Mouse (Mus musculus): ENCODE measurements around the gene Ntn1. TPM values are rescaled to one million over a fixed set of nuclear protein-coding genes. Genes with fewer than 3 reads are reported as not detected.
A peak's percentile ranks its signal among the peaks of the same experiment; 100 is the strongest.

The Ntn1 gene
- total RNA-seq, 2 experiments from 2014 or later = 72.7 to 76.0 TPM

DNA sequence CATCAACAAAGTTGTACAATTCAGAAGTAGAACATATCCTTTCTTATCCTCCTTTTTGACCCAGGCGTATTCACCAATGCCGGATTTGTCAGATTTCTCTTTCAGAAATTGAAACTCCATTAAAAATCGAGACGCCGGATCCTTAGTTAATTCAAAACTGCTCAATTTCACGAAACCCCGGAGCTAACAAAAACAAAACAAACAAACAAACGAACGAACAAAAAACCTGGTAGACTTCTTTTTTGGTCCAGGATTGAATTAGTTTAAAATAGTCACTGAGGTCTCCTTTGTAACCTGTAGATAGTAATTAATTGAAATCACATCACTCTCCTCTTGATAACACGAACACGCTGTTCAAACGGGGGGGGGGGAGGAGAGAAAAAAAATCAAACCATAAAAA, 16.5 kb downstream of the Ntn1 start:
- no peak for DNase-seq

DNA sequence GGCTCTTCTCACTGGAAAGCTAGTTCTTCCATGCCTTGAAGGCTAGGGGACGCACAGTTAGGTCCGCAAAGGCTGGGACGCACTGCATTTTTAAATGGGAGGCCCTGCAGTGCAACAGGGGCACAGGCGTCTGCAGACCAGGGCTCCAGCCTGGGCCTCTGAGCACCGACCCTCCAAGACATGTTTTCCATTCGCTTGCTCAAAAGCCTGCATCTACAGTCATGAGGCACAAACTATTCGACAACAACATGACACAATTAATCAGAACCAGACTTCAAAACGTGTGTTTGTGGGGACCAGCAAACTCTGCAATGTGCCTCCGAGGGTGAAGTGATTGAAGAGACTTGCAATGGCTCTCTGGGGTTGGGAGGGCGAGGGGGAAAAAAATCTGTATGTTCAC, 17.1 kb downstream of the Ntn1 start:
- no peak for DNase-seq

DNA sequence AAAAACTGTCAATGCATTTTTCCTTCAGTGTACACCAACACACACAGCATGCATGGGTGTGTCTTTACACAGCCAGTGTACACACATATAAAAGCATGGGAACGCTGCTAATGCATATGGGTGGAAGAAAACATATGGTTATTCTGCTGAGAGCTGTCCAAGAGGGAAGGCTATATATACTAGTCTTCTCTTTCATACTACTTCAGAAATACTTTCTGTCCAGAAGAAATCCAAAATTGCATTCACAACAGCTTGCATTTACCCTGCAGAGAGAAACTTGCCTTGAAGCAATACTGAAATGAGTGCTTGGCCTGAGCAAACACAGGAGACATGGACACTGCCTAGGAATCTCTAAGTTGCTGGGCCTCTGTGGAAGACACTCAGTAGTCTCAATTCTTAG, 18.8 kb downstream of the Ntn1 start:
- DNase-seq = no peak

DNA sequence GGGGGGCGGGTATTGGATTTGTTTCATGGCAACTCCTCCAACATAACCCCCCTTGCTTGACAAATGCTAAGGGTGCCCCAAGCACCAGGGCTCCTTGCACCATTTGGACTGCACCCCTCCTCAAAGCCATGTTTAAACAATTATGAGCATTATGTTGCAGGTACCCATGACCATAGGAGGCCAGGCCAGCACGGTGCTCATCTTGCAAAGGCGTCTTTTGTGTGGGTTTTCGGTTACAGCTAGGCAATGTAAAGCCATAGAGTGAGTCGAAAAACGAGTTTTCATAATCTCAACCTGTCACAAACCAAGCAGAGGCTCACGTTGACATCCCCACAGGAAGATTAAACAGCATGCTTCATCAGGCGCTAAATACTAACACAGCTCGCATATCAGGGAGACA, 19.3 kb downstream of the Ntn1 start:
- DNase-seq = no peak

DNA sequence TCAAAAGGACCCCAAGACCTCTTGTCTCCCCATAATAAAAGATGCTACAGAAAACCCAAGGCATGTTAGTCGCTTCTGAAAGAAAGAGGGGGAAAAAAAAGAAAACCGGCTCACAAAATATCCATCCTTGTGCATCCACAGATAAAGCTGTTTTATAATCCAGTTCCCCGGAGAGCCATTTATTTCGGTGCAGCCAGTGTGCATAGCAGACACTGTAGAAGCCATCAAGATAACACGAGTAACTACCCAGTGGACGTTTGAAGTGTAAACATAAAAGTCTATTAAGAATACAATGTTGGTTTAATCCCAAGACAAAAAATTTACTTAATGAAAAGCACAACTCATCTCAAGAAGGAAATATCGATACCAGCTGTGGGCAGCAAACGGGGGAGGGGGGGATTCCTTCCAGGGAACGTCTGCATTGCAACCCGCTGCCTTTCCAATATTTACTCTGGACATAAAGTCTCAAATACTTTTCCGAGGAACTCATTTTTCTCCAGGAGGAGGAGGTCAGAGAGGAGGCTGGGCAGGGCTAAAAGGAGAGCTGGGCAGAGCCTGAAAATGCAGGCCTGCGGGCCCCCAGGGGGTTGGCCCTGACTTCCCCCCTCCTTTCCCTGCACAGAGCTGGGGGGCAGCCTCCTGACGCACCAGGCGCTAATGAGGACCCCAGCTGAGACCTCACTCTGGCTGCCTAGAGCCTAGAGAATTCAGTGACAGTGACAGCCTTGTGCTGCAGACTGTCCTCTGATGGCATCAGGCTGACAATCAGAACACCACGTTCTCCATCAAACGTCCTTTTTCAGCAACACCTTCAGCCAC, 21.5 kb downstream of the Ntn1 start:
- DNase-seq = no peak

DNA sequence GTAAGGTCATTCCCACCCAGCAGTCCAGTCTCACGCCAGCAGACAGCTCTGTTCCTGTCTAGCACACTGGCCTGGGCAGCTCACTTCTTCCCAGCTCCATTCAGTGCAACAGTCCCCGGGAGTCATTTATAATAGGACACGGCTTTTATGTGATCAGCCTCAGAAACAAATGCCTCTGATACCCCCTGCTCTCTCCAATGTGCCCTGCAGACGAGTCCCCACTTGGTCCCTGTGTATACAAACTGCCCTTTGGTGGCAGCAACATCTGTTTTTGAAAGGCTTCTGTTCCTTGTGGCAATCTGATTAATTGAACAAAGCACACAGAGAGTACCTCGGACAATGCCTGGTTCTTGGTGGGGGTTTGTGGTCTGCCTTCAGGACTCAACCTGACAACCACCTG, 22.2 kb downstream of the Ntn1 start:
- DNase-seq = no peak

DNA sequence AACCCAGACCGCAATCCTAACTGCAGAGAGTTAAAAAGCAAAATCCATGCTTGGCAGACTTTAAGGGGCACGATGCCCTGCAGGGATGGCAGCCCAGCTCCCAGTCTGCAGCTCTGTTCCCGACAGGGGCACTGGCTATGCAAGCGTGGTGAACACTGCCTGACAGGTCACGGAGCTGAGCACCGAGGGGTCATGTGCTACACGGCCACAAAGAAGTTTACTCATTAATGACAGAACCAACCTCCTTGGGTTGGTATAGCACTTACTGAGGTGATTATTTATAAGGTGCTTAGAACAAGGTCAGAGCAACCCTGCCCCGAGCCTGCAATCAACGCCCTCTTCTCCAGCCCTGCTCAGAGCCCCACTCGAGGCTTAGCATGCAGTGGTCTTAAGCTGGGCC, 27.5 kb downstream of the Ntn1 start:
- no peak for DNase-seq

DNA sequence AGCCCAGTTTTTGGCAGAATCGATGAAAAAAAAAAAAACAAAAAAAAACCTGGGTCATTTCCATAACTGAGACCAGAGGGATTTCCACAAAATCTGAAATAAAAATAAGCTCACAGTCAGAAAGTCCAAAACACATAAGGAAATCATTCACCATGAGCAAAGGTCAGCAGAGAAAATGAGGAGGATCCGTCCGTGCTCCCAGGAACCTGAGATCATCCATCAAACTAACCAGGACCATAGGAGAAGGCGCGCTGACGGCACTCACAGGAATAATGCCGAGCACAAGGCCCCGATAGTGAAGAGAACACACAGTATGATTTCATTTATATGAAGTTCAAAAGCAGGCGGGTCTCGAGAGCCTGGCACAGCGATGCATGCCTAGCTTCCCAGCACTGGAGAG, 29.0 kb downstream of the Ntn1 start:
- no peak for DNase-seq

DNA sequence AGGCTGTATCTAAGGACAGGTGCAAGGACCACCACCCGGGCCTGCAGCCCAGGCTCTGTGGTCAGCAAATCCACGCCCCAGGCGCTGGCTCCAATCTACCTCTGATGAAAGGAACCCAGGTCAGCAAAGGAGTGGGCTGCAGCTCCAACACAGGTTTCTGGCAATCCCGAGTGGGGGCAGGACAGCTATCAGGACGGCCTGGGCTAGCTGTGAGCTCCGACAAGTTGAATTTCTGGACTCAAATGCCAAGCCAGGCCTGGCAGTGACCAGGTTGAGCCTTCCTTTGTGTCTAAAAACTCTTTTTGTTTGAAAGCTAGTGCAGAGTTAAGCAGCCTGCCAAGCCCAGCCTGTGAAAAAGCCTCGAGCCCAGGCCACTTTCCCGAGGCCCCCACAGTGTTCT, 43.7 kb downstream of the Ntn1 start:
- no peak for DNase-seq

DNA sequence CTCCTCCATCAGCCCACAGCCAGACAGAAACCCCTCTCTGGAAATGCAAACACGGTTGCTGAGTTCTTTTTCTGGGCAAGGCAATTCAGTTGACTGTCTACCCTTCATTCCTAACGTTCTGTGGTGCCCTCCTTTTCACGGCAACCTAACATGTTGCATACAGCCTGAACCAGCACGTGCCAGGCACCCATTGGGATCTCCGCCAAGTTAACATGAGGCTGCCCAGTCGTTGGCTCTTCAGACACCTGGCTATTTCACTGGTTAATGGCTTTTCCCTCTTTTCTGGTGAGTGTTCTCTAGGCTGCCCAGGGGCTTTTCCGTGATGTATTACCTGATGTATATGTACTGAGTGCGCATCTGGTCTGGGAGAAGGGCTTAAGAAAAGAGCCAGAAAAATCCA, 45.1 kb downstream of the Ntn1 start:
- no peak for DNase-seq

DNA sequence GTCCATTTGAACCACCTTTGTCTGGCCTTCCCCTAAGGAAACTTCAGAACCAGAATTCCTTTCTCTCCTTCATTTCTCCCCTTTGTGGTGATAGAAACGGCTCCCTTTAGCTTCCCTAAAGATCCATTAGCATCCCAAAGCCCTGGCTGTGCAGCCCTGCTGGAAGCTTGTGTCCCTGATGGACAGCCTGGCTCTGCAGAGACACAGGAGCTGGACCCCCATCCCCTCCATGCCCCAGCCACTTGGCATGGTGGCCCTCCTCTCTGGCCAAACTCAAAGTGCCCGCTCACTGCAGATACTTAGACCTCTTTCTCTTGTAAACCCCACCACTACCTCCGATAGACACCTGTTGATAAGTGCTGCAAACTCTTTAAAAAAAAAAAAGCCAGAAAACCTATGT, 45.8 kb downstream of the Ntn1 start:
- DNase-seq = no peak

DNA sequence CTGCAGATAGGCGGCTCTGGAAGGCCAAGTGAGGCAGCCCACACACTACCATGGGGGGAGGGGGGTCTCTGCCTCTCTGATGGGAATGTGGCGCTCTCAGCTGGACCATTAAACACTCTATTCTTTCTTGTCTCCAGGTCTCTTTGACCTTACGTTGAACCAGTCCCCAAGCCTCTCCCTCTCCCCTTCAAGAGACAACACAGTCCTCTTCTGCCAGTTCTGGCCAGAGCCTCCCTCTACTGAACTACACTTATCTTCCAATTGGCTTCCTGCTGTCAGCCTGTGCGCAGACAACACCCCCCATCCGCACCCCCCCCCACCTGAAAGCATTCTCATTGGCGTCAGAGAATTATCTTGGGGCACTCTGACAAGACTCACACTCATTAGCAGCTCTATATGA, 48.4 kb downstream of the Ntn1 start:
- no peak for DNase-seq

DNA sequence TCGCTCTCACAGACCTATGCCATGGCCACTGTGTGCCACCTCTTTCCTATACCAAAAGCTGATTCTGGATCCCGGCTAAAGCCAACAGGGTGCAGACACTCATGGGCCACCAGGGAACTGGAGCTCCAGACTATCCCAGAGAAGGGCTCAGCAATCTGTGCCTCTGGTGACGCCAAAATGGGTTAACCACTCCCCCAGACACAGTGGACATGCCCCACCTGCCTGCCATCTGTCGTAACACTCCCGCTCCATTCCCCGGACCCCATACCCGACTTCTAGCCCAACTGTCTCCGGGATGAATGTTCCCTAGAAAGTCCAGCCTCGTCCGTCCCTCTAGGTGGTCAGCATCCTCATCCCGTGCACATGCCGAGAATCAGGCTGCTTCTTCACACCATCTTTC, 51.8 kb downstream of the Ntn1 start:
- DNase-seq = no peak

DNA sequence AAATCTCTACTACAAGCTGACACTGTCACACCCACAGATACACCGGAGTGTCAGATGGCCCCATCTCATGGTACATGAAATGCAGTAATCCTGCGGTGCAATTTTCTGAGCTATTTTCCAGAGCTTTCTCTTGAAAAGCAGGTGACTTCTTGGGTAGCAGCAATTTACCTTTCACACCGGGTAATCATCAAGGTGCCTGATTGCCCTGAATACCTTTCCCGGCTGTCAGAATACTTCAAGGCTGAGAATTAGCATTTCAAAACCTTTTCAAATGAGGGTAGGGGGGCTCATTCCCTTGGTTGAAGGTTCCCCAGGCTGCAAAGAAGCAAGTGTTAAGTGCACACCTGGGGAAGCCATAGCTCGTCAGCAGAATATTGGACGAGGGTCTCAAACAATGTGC, 52.5 kb downstream of the Ntn1 start:
- no peak for DNase-seq

DNA sequence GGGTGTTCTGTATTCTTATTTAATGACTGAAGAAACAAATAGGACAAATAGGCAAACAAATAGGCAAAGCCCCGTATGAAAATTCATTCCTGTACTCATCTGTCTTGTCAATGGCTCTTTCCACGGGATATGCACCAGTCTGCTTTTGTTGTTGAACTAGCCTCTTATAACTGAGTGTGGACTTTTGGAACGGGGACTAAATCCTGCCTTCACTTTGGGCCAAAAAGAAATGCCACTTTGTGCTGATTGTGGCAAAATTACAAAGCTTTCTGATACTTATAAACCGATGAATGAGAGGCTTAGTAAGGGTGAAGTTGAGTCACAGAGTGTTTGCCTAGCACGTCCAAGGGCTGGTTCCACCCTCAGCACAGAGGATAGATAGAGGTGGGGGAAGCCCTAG, 53.1 kb downstream of the Ntn1 start:
- no peak for DNase-seq

DNA sequence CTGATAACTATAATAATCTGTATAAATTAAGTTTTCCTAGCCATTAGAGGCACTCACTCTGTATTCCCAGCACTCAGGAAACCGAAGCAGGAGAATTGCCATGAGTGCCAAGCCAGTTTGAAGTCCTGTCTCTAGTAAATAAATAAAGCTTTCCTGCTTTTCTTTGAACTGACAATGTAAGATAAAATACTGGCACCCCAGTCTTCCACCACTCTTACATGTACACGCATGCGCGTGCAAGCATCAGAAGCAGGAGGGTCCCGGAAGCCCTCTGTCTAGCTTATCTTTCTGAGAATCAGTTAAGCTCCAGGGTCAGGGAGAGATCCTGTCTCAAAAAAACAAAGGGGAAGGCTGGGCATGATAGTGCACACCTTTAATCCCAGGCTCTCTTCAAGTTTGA, 54.5 kb downstream of the Ntn1 start:
- no peak for DNase-seq

DNA sequence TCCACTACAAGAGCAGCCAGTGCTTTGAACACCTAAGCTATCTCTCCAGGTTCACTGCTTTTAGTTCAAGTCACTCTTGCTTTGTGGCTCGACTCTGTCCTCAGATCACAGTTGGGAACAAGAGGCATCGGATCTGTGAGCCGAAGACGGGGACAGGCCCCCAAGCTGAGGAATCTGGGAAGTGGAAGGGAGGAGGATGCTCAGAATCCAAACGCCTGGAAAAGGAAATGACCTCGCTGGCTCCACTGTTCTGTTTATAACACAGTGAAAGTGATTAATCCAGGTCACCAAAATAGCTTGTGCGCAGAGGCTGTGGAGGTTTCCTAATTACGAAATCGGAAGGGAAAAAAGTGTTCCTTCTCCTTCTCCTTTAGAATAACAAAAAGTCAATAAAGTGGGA, 56.4 kb downstream of the Ntn1 start:
- DNase-seq = peak; percentile 71 to 78

DNA sequence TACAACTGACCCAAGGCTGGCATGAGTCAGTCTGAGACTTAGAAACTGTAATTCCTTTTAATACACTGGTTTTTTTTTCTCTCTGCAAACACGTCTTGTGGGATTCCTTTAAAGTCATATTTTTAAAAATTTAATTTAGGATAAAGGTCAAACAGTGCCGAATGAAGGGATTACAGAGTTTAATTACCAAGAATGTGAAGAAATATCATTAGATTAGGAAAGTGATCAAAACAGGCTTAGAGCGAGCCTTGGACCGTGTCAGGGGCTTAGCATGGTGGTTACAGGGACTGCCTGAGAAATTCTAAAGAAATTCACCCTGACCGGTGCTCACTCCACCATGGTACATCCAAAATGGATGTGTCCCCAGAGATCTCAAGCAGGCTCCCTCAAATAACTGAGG, 57.9 kb downstream of the Ntn1 start:
- no peak for DNase-seq

DNA sequence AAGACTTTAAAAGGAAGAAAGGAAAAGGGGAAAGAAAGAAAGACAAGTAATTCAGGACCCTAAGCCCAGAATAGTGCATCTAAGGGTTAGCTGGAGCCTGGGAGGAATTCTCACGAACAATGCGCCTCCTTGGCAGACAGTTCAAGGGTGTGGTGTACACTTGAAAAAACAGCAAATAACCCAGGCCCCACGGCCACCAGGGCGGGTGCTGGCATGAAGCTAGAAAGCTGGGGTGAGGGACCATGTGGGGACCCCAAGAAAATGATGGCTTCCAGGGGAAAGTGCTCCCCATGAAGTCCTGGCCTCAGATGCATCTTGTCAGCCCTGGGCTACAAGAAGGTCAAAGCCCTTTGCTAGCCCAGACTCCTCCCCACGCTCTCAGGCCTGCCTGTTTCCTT, 58.6 kb downstream of the Ntn1 start:
- peak; percentile 69 to 71 for DNase-seq

DNA sequence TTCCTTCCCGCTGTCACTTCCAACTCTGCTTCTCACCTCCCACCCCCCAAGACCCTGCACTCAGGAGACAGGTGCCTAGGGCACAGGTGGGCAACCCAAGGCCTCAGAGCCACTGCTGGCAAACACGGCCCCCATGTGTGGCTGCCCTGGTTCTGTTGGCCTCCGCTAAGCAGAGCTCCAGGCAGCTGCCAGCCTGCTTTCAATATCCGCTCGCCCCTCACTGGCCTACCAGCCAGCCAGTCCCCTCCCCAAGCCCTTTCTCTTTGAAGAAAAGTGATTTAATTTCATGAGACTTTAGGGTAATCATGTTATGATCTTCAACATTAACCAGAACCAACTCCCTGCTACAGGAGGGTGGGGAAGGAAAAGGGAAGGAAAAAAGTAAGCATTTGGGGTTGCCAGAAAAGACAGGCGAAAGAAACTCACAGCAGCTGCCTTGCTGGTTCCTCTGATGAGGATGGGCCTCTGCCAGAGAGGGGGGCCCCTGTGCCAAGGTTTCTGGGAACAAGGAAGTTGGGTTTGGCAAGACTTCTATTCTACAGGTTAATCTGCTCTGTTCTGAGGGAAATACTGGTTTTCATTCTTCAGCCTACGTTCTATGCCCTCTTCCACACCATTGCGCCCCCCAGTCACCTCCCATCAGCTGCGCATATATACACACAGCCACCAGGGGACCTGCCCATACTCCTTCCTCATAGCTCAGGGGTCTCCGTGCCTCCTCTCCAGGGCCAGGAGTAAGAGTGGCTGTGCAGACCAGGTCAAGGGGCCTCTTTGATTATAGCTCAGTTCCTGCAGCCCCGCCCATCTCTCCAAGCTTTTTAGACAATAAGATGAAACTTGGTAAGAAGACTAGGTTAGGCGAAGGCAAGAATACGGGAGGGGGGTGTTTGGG, 59.3 kb downstream of the Ntn1 start:
- peak; percentile 63 to 78 for DNase-seq

DNA sequence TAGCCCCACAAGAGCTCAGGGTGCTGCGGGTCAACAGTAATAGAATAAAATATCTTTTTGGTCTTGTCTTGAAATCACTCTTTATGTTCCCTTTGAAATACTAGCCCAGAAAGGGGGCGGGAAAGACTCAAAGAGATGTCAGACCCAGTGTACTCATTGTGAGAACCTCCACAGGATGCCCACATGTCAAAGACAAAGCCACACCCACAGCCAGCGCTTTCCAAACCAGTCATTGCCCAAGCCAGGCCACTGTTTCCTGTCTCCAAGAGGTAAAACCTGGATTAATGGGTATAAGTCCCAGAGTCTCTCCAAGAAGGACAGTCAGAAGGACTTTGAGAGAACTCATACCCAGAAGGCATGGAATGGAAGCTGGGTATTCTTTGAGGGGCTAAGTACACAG, 60.3 kb downstream of the Ntn1 start:
- DNase-seq = peak in 1 of 2 experiments; percentile 15

DNA sequence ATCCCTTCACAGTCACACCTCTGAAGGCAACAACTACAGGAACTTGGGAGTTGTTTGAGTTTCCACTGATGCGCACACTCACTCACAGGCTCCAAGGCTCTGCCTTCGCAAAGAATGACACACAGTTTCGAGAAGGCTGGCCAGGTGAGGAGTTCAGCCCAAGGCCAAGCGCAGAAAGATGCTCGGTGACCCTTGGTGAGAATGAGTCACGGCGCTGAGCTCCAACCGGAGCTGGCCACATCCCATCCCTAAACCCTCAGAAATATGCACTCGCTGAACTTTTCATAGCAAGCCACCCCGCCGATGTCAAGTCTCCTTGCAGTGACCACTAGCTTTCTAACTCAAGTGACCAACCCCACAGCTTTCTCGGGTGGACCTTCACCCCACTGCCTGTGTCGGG, 60.8 kb downstream of the Ntn1 start:
- no peak for DNase-seq

DNA sequence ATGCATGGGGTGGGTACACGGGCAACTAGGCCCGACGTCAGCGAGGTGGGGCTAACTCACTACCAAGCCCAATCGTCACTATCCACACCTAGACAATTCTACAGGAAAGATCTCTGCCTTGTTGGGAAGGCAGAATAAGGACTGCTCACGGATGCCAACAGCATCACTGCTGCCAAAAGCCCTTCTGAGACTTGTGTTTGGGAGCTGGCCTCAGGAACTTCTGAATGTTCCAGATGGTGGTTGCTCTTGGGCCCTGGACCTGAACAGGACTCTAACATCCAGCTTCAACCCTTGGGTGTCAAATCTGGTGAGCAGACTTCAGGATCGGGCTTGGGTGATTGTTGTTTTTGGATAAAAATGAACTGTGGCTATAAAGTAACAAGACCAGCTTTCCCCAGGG, 61.3 kb downstream of the Ntn1 start:
- peak in 1 of 2 experiments; percentile 17 for DNase-seq

Data from heart, adult 18-20 months (tissue).